Mouse (Mus musculus) stomach, embryonic 14.5 days (tissue): ENCODE measurements around the gene Tbxas1. TPM values are rescaled to one million over a fixed set of nuclear protein-coding genes. Genes with fewer than 3 reads are reported as not detected.

ENCODE experiments used
- ATAC-seq: fragments of 200-750 bp; cut with Nextera tagmentation; 2 replicates; pipeline ENCODE4 v1.8.0; 2017; ENCODE audit warnings: low read depth, moderate TSS enrichment; ENCODE audit not compliant: insufficient number of reproducible peaks, insufficient read depth, low FRiP score
- H3K27ac ChIP-seq: fragments of 300-500 bp; sonication (generic); 2 replicates; pipeline ENCODE4 v1.5.1; 2014; ENCODE audit warnings: mild to moderate bottlenecking, low read length, moderate library complexity, mixed read lengths
- H3K27me3 ChIP-seq: fragments of 300-500 bp; sonication (generic); 2 replicates; pipeline ENCODE4 v1.6.1; 2014; ENCODE audit warnings: low read length, control low read depth, mixed read lengths; ENCODE audit not compliant: control insufficient read depth, insufficient read depth
- H3K36me3 ChIP-seq: fragments of 300-500 bp; sonication (generic); 2 replicates; pipeline ENCODE4 v1.6.1; 2014; ENCODE audit warnings: mild to moderate bottlenecking, control low read depth, low read length, moderate library complexity, mixed read lengths; ENCODE audit not compliant: control insufficient read depth, insufficient read depth
- H3K4me1 ChIP-seq: fragments of 300-500 bp; sonication (generic); 2 replicates; pipeline ENCODE4 v1.6.1; 2014; ENCODE audit warnings: low read length, control low read depth, mixed read lengths; ENCODE audit not compliant: control insufficient read depth, insufficient read depth
- H3K4me2 ChIP-seq: fragments of 300-500 bp; sonication (generic); replicated peaks from 2 replicates; pipeline ENCODE4 v1.6.1; 2014; ENCODE audit warnings: low read depth, low read length, control low read depth
- H3K4me3 ChIP-seq: fragments of 300-500 bp; sonication (generic); 2 replicates; pipeline ENCODE4 v1.5.1; 2014; ENCODE audit warnings: low read depth, low read length, control low read depth
- H3K9ac ChIP-seq: fragments of 300-500 bp; sonication (generic); replicated peaks from 2 replicates; pipeline ENCODE4 v1.6.1; 2014; ENCODE audit warnings: low read depth, mild to moderate bottlenecking, control low read depth, low read length, moderate library complexity, mixed read lengths
- H3K9me3 ChIP-seq: fragments of 300-500 bp; sonication (generic); 2 replicates; pipeline ENCODE4 v1.6.1; 2016; ENCODE audit warnings: low read depth, low read length, control low read depth; ENCODE audit not compliant: control insufficient read depth
- WGBS: fragments of 180-500 bp; shearing (Covaris S2); extraction: QIAGEN DNeasy Blood & Tissue Kit; methylation state at CpG from one replicate; pipeline ENCODE4 v1.1.7; 2014; 5-methylcytosine and 5-hydroxymethylcytosine counted together
- polyA plus RNA-seq: library from polyadenylated mRNA; unstranded; fragments of >200 nt; fragmentation: Nextera tagmentation; extraction: Ambion mirVana; gene quantifications from 2 replicates; pipeline ENCODE4 v1.2.1, GENCODE M21; 2014

The Tbxas1 gene
- polyA plus RNA-seq, 1 experiment from 2014 or later = 3.3 TPM

- no peak overlapping the region for H3K27ac ChIP-seq
- WGBS = 25% methylated on average over 12 of the region's 12 CpGs
- no peak overlapping the region for H3K4me2 ChIP-seq
- peak; percentile 57 for ATAC-seq
- peaks cover 26% of the 10 kb centered on the region; the same call in 1 of the 2 replicates for H3K4me1 ChIP-seq
- H3K4me3 ChIP-seq = no peak overlapping the region
- H3K36me3 ChIP-seq = no peaks in the 10 kb centered on the region
- no peaks in the 10 kb centered on the region for H3K9me3 ChIP-seq
- H3K9ac ChIP-seq = no peak overlapping the region
- H3K27me3 ChIP-seq = no peaks in the 10 kb centered on the region
Measured at GRCm38 (mm10) chr6:39059547-39060497, 184.6 kb downstream of the Tbxas1 start.

- no peak overlapping the region for H3K4me2 ChIP-seq
- ATAC-seq = no peak
- H3K4me1 ChIP-seq = peaks cover 22% of the 10 kb centered on the region; the same call in 1 of the 2 replicates
- WGBS = 23% methylated on average over 4 of the region's 4 CpGs
- no peak overlapping the region for H3K4me3 ChIP-seq
- no peak overlapping the region for H3K27ac ChIP-seq
- H3K9ac ChIP-seq = no peak overlapping the region
- H3K9me3 ChIP-seq = no peaks in the 10 kb centered on the region
- no peaks in the 10 kb centered on the region for H3K36me3 ChIP-seq
- no peaks in the 10 kb centered on the region for H3K27me3 ChIP-seq
Measured at GRCm38 (mm10) chr6:39061180-39061579, 186.0 kb downstream of the Tbxas1 start.

GRCm38 (mm10) chr6:39063541-39063940 is 188.3 kb downstream of the Tbxas1 start:
- no peak overlapping the region for H3K4me3 ChIP-seq
- H3K4me2 ChIP-seq = no peak overlapping the region
- no peak for ATAC-seq
- no peaks in the 10 kb centered on the region for H3K9me3 ChIP-seq
- H3K4me1 ChIP-seq = peaks cover 22% of the 10 kb centered on the region; the same call in 1 of the 2 replicates
- 59% methylated on average over 2 of the region's 2 CpGs for WGBS
- H3K27me3 ChIP-seq = no peaks in the 10 kb centered on the region
- no peaks in the 10 kb centered on the region for H3K36me3 ChIP-seq
- no peak overlapping the region for H3K9ac ChIP-seq
- no peak overlapping the region for H3K27ac ChIP-seq

GRCm38 (mm10) chr6:39066935-39067578 is 191.9 kb downstream of the Tbxas1 start:
- 40% methylated on average over 12 of the region's 12 CpGs for WGBS
- no peaks in the 10 kb centered on the region for H3K27me3 ChIP-seq
- no peak overlapping the region for H3K4me2 ChIP-seq
- H3K9me3 ChIP-seq = no peaks in the 10 kb centered on the region
- H3K9ac ChIP-seq = no peak overlapping the region
- no peaks in the 10 kb centered on the region for H3K36me3 ChIP-seq
- H3K4me3 ChIP-seq = no peak overlapping the region
- no peaks in the 10 kb centered on the region for H3K4me1 ChIP-seq
- no peak; the same call in 1 of the 2 replicates for ATAC-seq
- H3K27ac ChIP-seq = no peak overlapping the region

- H3K27me3 ChIP-seq = no peaks in the 10 kb centered on the region
- H3K27ac ChIP-seq = no peak overlapping the region
- H3K9me3 ChIP-seq = no peaks in the 10 kb centered on the region
- H3K36me3 ChIP-seq = no peaks in the 10 kb centered on the region
- H3K4me2 ChIP-seq = no peak overlapping the region
- no peak overlapping the region for H3K9ac ChIP-seq
- WGBS = 38% methylated on average over 5 of the region's 5 CpGs
- H3K4me3 ChIP-seq = no peak overlapping the region
- no peak for ATAC-seq
- H3K4me1 ChIP-seq = no peaks in the 10 kb centered on the region; the same call in 1 of the 2 replicates
Measured at GRCm38 (mm10) chr6:39072664-39073063, 197.5 kb downstream of the Tbxas1 start.

GRCm38 (mm10) chr6:39074186-39074585 is 199.0 kb downstream of the Tbxas1 start:
- no peak for ATAC-seq
- no peak overlapping the region for H3K27ac ChIP-seq
- no peaks in the 10 kb centered on the region for H3K36me3 ChIP-seq
- H3K27me3 ChIP-seq = no peaks in the 10 kb centered on the region
- no peaks in the 10 kb centered on the region; the same call in 1 of the 2 replicates for H3K4me1 ChIP-seq
- no peak overlapping the region for H3K9ac ChIP-seq
- no peak overlapping the region for H3K4me2 ChIP-seq
- H3K4me3 ChIP-seq = no peak overlapping the region
- H3K9me3 ChIP-seq = no peaks in the 10 kb centered on the region

- H3K4me3 ChIP-seq = no peak overlapping the region
- H3K4me2 ChIP-seq = no peak overlapping the region
- H3K9ac ChIP-seq = no peak overlapping the region
- no peaks in the 10 kb centered on the region for H3K9me3 ChIP-seq
- no peaks in the 10 kb centered on the region; the same call in 1 of the 2 replicates for H3K4me1 ChIP-seq
- no peaks in the 10 kb centered on the region for H3K36me3 ChIP-seq
- no peak overlapping the region for H3K27ac ChIP-seq
- ATAC-seq = no peak
- no peaks in the 10 kb centered on the region for H3K27me3 ChIP-seq
Measured at GRCm38 (mm10) chr6:39076498-39076897, 201.3 kb downstream of the Tbxas1 start.

GRCm38 (mm10) chr6:39104631-39105030 is 229.4 kb downstream of the Tbxas1 start:
- WGBS = 78% methylated on average over 4 of the region's 4 CpGs
- Histone ChIP-seq H3K4me3 (no peak overlapping the region), H3K9me3 (no peaks in the 10 kb centered on the region), H3K4me2 (no peak overlapping the region), H3K4me1 (no peaks in the 10 kb centered on the region), H3K36me3 (no peaks in the 10 kb centered on the region), H3K27ac (no peak overlapping the region), H3K9ac (no peak overlapping the region), H3K27me3 (no peaks in the 10 kb centered on the region)
- ATAC-seq = no peak
